ENCODE assay signal across 8 mouse cellular contexts in genomic region chr10:83140258-83140936, GRCm38 (mm10).
DNase-seq lines count a peak whose midpoint lies in the region; ATAC-seq and TF ChIP-seq lines count a peak whose summit lies in the region.

No protein-coding gene starts in this region.

- ATAC-seq in kidney, embryonic 15.5 days (replicated peaks; ENCODE audit: low FRiP score) = 0 out of 2 replicates have a peak, but pooled peaks have one; percentile 44
- no peak for ATAC-seq in hindbrain, embryonic 13.5 days (ENCODE audit: low FRiP score)
- peak; percentile 55; the same call in 1 of the 2 replicates for ATAC-seq in neural tube, embryonic 14.5 days (ENCODE audit: low read depth)
- no peak for ATAC-seq in erythroid progenitor cell, adult 5-6 weeks (replicated peaks; ENCODE audit: low FRiP score, poor library complexity, severe bottlenecking)

- H3K9me3 ChIP-seq in kidney, embryonic 15.5 days (replicated peaks) = no peaks in the 10 kb centered on the region
- H3K9me3 ChIP-seq in hindbrain, embryonic 13.5 days = no peaks in the 10 kb centered on the region
- H3K9me3 ChIP-seq in neural tube, embryonic 14.5 days (ENCODE audit: control insufficient read depth, low read length) = no peaks in the 10 kb centered on the region

- H3K36me3 ChIP-seq in kidney, embryonic 15.5 days = no peaks in the 10 kb centered on the region
- no peaks in the 10 kb centered on the region for H3K36me3 ChIP-seq in hindbrain, embryonic 13.5 days
- no peaks in the 10 kb centered on the region for H3K36me3 ChIP-seq in neural tube, embryonic 14.5 days (ENCODE audit: control insufficient read depth, insufficient read depth, low read length)

- H3K4me3 ChIP-seq in kidney, embryonic 15.5 days (replicated peaks) = no peak overlapping the region
- H3K4me3 ChIP-seq in cortical plate, adult 2 months (ENCODE audit: insufficient read depth, low read length) = no peak overlapping the region
- no peak overlapping the region for H3K4me3 ChIP-seq in hindbrain, embryonic 13.5 days
- no peak overlapping the region for H3K4me3 ChIP-seq in neural tube, embryonic 14.5 days (ENCODE audit: low read depth, low read length)

- TF ChIP-seq CTCF in cortical plate, adult 2 months (IDR thresholded peaks at IDR 0.05; ENCODE audit: extremely low read depth, insufficient read depth, low read length) = no peak

- no peak overlapping the region for H3K9ac ChIP-seq in kidney, embryonic 15.5 days
- no peak overlapping the region for H3K9ac ChIP-seq in hindbrain, embryonic 13.5 days
- no peak overlapping the region for H3K9ac ChIP-seq in neural tube, embryonic 14.5 days (replicated peaks; ENCODE audit: low read depth, low read length)

- TF ChIP-seq POLR2A in cortical plate, adult 2 months (IDR thresholded peaks at IDR 0.05; ENCODE audit: extremely low read depth, insufficient read depth, low read length) = no peak

- 56% methylated on average over 16 of the region's 16 CpGs for WGBS in kidney, embryonic 15.5 days
- 61% methylated on average over 16 of the region's 16 CpGs for WGBS in hindbrain, embryonic 13.5 days
- WGBS in neural tube, embryonic 14.5 days = 44% methylated on average over 16 of the region's 16 CpGs

- DNase-seq in kidney, adult 8-10 months = no peak
- DNase-seq in cerebellum, adult 8-10 months = no peak
- no peak for DNase-seq in spleen, postnatal 10 days (ENCODE audit: low spot score in 2 of 2)

- no peak overlapping the region for H3K27ac ChIP-seq in kidney, embryonic 15.5 days
- H3K27ac ChIP-seq in cortical plate, adult 2 months (ENCODE audit: insufficient read depth, low read length) = peak overlapping the region; percentile 58
- H3K27ac ChIP-seq in hindbrain, embryonic 13.5 days = peak overlapping the region; percentile 52; the same call in 1 of the 2 replicates
- peak overlapping the region; percentile 12; the same call in 1 of the 2 replicates for H3K27ac ChIP-seq in neural tube, embryonic 14.5 days (ENCODE audit: low read depth, low read length)

- H3K27me3 ChIP-seq in kidney, embryonic 15.5 days = no peaks in the 10 kb centered on the region
- H3K27me3 ChIP-seq in hindbrain, embryonic 13.5 days = no peaks in the 10 kb centered on the region
- H3K27me3 ChIP-seq in neural tube, embryonic 14.5 days (ENCODE audit: control insufficient read depth, insufficient read depth, low read length) = no peaks in the 10 kb centered on the region

- H3K4me1 ChIP-seq in kidney, embryonic 15.5 days = peaks cover 46% of the 10 kb centered on the region
- H3K4me1 ChIP-seq in cortical plate, adult 2 months (ENCODE audit: control insufficient read depth, insufficient read depth, low read length) = no peaks in the 10 kb centered on the region
- peaks cover 38% of the 10 kb centered on the region for H3K4me1 ChIP-seq in hindbrain, embryonic 13.5 days (replicated peaks)
- H3K4me1 ChIP-seq in neural tube, embryonic 14.5 days (ENCODE audit: control insufficient read depth, insufficient read depth, low read length) = no peaks in the 10 kb centered on the region

- H3K4me2 ChIP-seq in kidney, embryonic 15.5 days = no peak overlapping the region
- H3K4me2 ChIP-seq in hindbrain, embryonic 13.5 days = no peak overlapping the region
- H3K4me2 ChIP-seq in neural tube, embryonic 14.5 days (ENCODE audit: low read depth, low read length) = no peak overlapping the region

Comparison
In these comparisons a context has a peak if more than half of its experiments do, and no peak if none do; other contexts are left out.
1. ATAC-seq: peak in kidney, embryonic 15.5 days (single experiment) and neural tube, embryonic 14.5 days (single experiment); none in hindbrain, embryonic 13.5 days (single experiment) and erythroid progenitor cell, adult 5-6 weeks (single experiment).